Mouse (Mus musculus) brain, adult 2 months (tissue): ENCODE measurements around the gene Vmn1r211.
"Not testable (repeated sequence)": the region's sequence is repeated elsewhere in the genome, so short reads cannot be mapped to it uniquely, and the experiment has no call there.

Source experiments
- DNase-seq: peaks from one replicate; pipeline ENCODE4 v3.0.0; 2011; ENCODE audit warnings: low read depth, low spot score

The Vmn1r211 gene

DNA sequence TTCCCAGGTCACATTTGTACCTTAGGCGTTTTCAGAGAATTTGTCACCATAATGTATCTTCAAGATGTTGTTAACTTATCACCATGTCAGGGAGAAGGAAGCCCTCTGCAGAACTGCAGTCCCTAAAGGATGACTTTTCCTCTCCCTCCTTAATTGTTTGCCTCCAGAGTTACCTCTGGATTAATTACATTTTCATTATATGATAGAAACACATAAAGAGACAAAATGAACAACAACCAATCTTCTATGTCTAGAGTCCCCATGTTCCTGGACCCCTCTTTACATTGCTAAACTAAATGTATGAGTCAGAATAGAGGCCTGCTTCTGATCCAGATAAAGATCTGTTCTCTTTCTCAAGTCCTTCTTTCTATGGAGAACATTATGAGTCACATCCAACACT is at the start of gene Vmn1r211:
Vmn1r211 (minus strand) TSS at position 101 of the 400 bp plus-strand sequence.
- DNase-seq, result no peak

DNA sequence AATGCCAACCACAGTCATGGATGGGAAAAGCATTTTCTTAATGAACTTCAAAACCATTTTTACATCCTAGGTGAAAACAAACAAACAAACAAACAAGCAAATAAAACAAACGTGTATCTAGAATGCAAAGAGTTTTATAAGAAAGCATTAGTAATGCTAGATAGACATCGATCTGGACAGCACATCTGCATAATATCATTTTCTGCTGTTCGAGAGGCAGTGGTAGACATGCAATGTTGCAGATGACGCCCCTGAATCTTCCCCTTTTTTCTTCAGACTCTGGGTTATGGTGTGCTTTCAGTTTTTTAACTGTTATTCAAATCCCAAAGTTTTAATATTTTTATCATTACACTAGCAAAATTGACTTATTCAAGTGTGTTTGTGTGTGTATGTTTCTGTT is 26.7 kb upstream of the Vmn1r211 start, which contains the start of gene Vmn1r212:
Vmn1r212 (minus strand) TSS at position 101 of the 400 bp plus-strand sequence.
- DNase-seq, result no peak

DNA sequence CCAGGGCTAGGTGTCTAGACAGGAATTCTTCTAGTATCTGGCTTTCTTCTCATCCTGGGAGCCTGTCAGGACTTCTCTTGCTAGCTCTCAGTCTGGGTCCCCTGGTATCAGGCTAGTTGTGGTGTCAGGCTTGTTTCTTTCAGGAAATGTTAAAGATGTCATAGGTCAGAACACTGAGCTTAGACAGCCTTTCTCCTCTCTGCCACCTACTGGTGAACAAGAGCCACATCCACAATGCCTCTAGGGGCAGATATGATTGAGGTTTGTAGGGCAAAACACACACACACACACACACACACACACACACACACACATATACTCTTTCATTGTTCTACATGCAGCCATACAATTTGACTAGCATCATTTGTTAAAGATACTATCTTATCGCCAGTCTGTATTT is 21.9 kb upstream of the Vmn1r211 start:
- DNase-seq, result no peak

DNA sequence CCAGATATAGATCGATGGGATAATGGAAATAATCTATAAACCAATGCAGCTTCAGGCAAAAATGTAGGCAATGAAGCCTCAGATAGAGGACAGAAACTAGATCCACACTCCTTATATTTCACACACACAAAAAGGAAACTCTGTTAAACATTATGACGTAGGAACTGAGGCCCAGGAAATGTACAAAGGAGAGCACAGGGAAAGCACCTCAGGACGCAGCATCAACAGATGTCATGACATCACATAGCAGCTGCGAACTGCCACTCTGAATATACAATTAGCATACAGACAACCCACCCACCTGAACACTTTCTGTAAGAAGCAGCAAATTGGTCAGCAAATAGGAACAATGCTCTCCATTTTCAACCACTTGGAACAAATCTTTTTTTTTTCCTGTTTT is 2.6 kb downstream of the Vmn1r211 start:
- no peak for DNase-seq

DNA sequence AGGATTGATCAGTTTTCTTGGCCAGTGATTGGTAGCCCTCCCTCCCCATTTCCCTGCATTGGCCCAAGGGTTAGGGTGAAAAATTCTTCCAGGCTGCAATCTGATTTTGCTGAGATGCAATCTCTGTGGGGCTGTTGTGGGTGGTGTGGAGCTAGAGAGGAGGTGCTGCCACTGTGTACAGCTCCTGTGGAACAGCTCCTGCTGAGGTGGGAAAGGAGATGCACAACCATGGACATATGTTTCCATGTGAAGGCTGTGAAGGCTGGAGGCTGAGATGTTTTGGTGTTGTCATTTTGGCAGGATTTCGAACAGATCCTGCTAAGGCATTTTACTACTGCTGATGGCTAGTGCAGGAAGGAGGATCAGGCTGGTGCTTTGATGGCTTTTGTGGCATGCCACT is 10.6 kb downstream of the Vmn1r211 start:
- peak; percentile 34 for DNase-seq

DNA sequence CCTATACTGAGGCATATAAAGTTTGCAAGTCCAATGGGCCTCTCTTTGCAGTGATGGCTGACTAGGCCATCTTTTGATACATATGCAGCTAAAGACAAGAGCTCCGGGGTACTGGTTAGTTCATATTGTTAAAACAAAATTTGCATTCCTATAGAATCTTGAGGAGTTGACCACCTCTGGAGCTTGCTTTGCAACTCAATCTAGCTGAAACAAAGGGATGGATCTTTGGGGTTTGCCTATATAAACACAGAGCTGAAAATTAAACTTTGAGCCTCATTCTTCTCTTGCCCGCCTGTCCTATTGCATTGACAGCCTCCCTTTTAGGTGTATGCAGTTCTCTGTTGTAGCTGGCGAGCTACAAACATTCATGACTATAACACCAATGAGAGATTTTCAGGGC is 13.1 kb downstream of the Vmn1r211 start:
- DNase-seq, result not testable (repeated sequence)

DNA sequence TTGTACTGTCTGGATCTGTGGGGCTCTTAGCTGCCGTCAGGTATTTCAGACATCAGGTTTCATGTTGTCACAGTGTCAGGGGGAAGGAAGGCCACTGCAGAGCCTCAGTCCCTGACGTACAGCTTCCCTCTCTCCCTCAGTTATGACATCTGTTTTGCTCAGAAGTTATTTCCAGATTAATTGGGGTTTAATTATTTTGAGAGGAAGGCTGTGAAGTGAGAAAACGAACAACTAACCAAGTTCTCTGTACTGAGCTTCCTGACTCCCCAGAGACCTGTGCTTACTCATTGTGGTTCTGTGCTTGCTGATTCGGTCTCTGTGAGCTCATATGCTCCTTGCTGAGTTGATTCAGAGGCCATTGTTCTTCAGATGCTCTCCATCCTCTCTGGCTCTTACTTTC is 26.1 kb downstream of the Vmn1r211 start, which contains the start of gene Vmn1r210:
Vmn1r210 (minus strand) TSS at position 101 of the 400 bp plus-strand sequence.
- no peak for DNase-seq

DNA sequence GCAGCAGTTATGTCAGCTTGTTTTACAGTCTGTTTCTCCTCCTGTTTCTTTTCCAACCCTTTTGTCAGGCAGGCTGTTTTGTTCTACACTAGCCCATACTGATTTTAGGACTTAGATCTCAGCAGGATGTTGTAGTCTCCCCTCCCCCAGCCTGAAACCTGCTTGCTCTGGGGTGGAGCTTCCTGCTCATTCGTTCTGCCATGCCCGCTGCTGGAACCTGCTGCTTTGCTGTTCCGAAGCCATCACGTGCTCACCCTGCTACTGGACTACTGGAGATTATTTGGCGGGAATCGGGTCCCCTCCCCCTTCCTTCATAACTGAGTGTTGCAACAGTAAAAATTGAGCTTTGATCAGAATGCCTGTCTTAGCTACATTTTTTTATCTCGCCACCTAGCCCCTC is 28.0 kb downstream of the Vmn1r211 start:
- not testable (repeated sequence) for DNase-seq

DNA sequence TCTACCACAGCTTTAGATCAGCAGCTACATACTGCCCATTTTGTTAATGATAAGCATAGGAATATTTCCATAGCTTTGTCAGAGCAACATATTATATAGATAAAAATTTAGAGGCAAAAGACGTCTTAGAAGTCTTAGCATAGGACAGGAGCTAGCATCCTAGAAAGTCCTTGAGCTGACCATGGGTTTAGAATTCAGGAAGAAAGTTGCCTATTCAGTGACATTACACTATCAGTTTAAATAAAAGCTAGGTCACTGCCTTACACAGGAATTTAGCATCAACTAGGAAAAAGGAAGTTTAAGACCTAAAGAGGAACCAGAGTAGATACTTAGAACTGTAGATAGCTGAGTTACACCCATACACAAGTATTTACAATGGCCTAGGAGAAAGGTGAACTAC is 35.8 kb downstream of the Vmn1r211 start:
- not testable (repeated sequence) for DNase-seq

DNA sequence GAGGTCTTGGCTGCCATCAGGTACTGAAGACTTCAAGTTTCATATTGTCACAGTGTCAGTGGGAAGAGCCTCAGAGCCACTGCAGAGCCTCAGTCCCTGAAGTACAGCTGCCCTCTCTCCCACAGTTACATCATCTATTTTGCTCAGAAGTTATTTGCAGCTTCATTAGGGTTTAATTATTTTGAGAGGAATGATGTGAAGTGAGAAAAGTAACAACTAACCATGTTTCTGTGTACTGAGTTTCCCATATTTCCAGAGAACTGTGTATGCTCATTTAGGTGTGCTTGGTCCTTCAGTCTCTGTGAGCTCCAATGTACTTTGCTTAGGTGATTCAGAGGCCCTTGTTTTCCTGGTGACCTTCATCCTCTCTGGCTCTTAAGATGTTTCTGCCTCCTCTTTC is 47.8 kb downstream of the Vmn1r211 start, which contains the start of gene Vmn1r209:
Vmn1r209 (minus strand) TSS at position 101 of the 400 bp plus-strand sequence.
- DNase-seq, result not testable (repeated sequence)
